28 mouse cellular contexts compared by ENCODE assay signal in genomic region chr16:20169071-20169470, GRCm38 (mm10). TPM values are rescaled to one million over a fixed set of nuclear protein-coding genes. Genes with fewer than 3 reads are reported as not detected.
DNase-seq lines count a peak whose midpoint lies in the region; ATAC-seq and TF ChIP-seq lines count a peak whose summit lies in the region.
"Had no signal": no experiment of that assay in that cellular context is flagged by ENCODE, and none has a peak within 500 bp of the region (broad histone marks: within the 10 kb centered on the region; RNA-seq: fewer than 3 reads in every experiment).

No protein-coding gene starts in this region.

- WGBS in hindbrain, postnatal 0 days: 79% methylated on average over 3 of the region's 3 CpGs
- WGBS in hindbrain, embryonic 11.5 days: 91% methylated on average over 3 of the region's 3 CpGs
- 82% methylated on average over 3 of the region's 3 CpGs for WGBS in midbrain, embryonic 15.5 days
- WGBS in midbrain, embryonic 16.5 days: 78% methylated on average over 3 of the region's 3 CpGs
- WGBS in liver, embryonic 12.5 days (ENCODE audit: insufficient replicate concordance): 80% methylated on average over 3 of the region's 3 CpGs
- 88% methylated on average over 3 of the region's 3 CpGs for WGBS in stomach, embryonic 15.5 days

- no peak overlapping the region for H3K9ac ChIP-seq in hindbrain, postnatal 0 days (replicated peaks; ENCODE audit: low read length)
- H3K9ac ChIP-seq in hindbrain, embryonic 11.5 days (ENCODE audit: low read depth, low read length): no peak overlapping the region
- no peak overlapping the region for H3K9ac ChIP-seq in midbrain, embryonic 15.5 days
- no peak overlapping the region for H3K9ac ChIP-seq in midbrain, embryonic 16.5 days (ENCODE audit: low read depth, low read length)
- H3K9ac ChIP-seq in liver, embryonic 12.5 days: 0 out of 2 replicates have a peak overlapping the region, but pooled peaks have one; percentile 36
- H3K9ac ChIP-seq in stomach, embryonic 15.5 days: no peak overlapping the region
- H3K9ac ChIP-seq: embryonic facial prominence, embryonic 15.5 days; forebrain, embryonic 12.5 days; heart, embryonic 15.5 days; hindbrain, embryonic 13.5 days; limb, embryonic 15.5 days; lung, embryonic 15.5 days; midbrain, embryonic 13.5 days; neural tube, embryonic 12.5 days had no signal

- H3K9me3 ChIP-seq in hindbrain, postnatal 0 days (ENCODE audit: low read length): no peaks in the 10 kb centered on the region
- H3K9me3 ChIP-seq in hindbrain, embryonic 11.5 days (ENCODE audit: control insufficient read depth, low read length): no peaks in the 10 kb centered on the region
- no peaks in the 10 kb centered on the region for H3K9me3 ChIP-seq in midbrain, embryonic 15.5 days
- 0 out of 2 replicates have a peak, but pooled peaks cover 2% of the 10 kb centered on the region for H3K9me3 ChIP-seq in midbrain, embryonic 16.5 days (replicated peaks; ENCODE audit: control insufficient read depth, low read length, poor library complexity, severe bottlenecking)
- no peaks in the 10 kb centered on the region for H3K9me3 ChIP-seq in liver, embryonic 12.5 days (replicated peaks)
- H3K9me3 ChIP-seq in stomach, embryonic 15.5 days: no peaks in the 10 kb centered on the region
- H3K9me3 ChIP-seq: embryonic facial prominence, embryonic 15.5 days; heart, embryonic 15.5 days; hindbrain, embryonic 13.5 days; limb, embryonic 15.5 days; lung, embryonic 15.5 days; megakaryocyte, embryonic 14.5 days; midbrain, embryonic 13.5 days; neural tube, embryonic 12.5 days had no signal

- no peaks in the 10 kb centered on the region for H3K27me3 ChIP-seq in hindbrain, postnatal 0 days (ENCODE audit: insufficient read depth, low read length)
- no peaks in the 10 kb centered on the region for H3K27me3 ChIP-seq in hindbrain, embryonic 11.5 days (ENCODE audit: control insufficient read depth, insufficient read depth, low read length)
- H3K27me3 ChIP-seq in midbrain, embryonic 15.5 days (replicated peaks): no peaks in the 10 kb centered on the region
- no peaks in the 10 kb centered on the region for H3K27me3 ChIP-seq in midbrain, embryonic 16.5 days (ENCODE audit: control insufficient read depth, insufficient read depth, low read depth, low read length)
- no peaks in the 10 kb centered on the region for H3K27me3 ChIP-seq in liver, embryonic 12.5 days (replicated peaks)
- H3K27me3 ChIP-seq in stomach, embryonic 15.5 days (replicated peaks): no peaks in the 10 kb centered on the region
- H3K27me3 ChIP-seq: embryonic facial prominence, embryonic 15.5 days; forebrain, embryonic 12.5 days; heart, embryonic 15.5 days; hindbrain, embryonic 13.5 days; limb, embryonic 15.5 days; lung, embryonic 15.5 days; megakaryocyte, embryonic 14.5 days; midbrain, embryonic 13.5 days; neural tube, embryonic 12.5 days had no signal

- no peak for ATAC-seq in hindbrain, postnatal 0 days
- ATAC-seq in hindbrain, embryonic 11.5 days (ENCODE audit: low FRiP score): no peak
- ATAC-seq in midbrain, embryonic 15.5 days (replicated peaks): 0 out of 2 replicates have a peak, but pooled peaks have one; percentile 33
- ATAC-seq in midbrain, embryonic 16.5 days: no peak
- no peak; the same call in 1 of the 2 replicates for ATAC-seq in liver, embryonic 12.5 days
- no peak for ATAC-seq in stomach, embryonic 15.5 days (ENCODE audit: insufficient read depth, low FRiP score, low read depth)
- ATAC-seq: CD4-positive, CD25-positive, alpha-beta regulatory T cell, adult 4 months; inflammation-experienced regulatory T-cells, adult 6 months had no signal

- TF ChIP-seq CTCF in hindbrain, postnatal 0 days (IDR thresholded peaks at IDR 0.05; ENCODE audit: low read depth): no peak

- no peak overlapping the region for H3K4me2 ChIP-seq in hindbrain, postnatal 0 days (ENCODE audit: low read depth, low read length)
- no peak overlapping the region for H3K4me2 ChIP-seq in hindbrain, embryonic 11.5 days (replicated peaks; ENCODE audit: low read depth, low read length)
- no peak overlapping the region for H3K4me2 ChIP-seq in midbrain, embryonic 15.5 days
- no peak overlapping the region for H3K4me2 ChIP-seq in midbrain, embryonic 16.5 days (ENCODE audit: low read length)
- peak overlapping the region; percentile 38; the same call in 1 of the 2 replicates for H3K4me2 ChIP-seq in liver, embryonic 12.5 days
- no peak overlapping the region for H3K4me2 ChIP-seq in stomach, embryonic 15.5 days
- H3K4me2 ChIP-seq: embryonic facial prominence, embryonic 15.5 days; forebrain, embryonic 12.5 days; heart, embryonic 15.5 days; hindbrain, embryonic 13.5 days; limb, embryonic 15.5 days; lung, embryonic 15.5 days; midbrain, embryonic 13.5 days; neural tube, embryonic 12.5 days had no signal

- H3K27ac ChIP-seq in hindbrain, postnatal 0 days: peak overlapping the region; percentile 68
- H3K27ac ChIP-seq in hindbrain, embryonic 11.5 days (ENCODE audit: low read depth, low read length): no peak overlapping the region
- H3K27ac ChIP-seq in midbrain, embryonic 15.5 days: 0 out of 2 replicates have a peak overlapping the region, but pooled peaks have one; percentile 1
- H3K27ac ChIP-seq in midbrain, embryonic 16.5 days (ENCODE audit: low read length): no peak overlapping the region
- peak overlapping the region; percentile 72 for H3K27ac ChIP-seq in liver, embryonic 12.5 days
- H3K27ac ChIP-seq in stomach, embryonic 15.5 days: peak overlapping the region; percentile 37; the same call in 1 of the 2 replicates
- H3K27ac ChIP-seq: embryonic facial prominence, embryonic 10.5 days; embryonic facial prominence, embryonic 15.5 days; forebrain, embryonic 12.5 days; heart, embryonic 15.5 days; hindbrain, embryonic 13.5 days; limb, embryonic 10.5 days; limb, embryonic 15.5 days; lung, embryonic 15.5 days; midbrain, embryonic 13.5 days; neural tube, embryonic 12.5 days had no signal

- H3K36me3 ChIP-seq in hindbrain, postnatal 0 days (ENCODE audit: insufficient read depth, low read length): peaks cover 37% of the 10 kb centered on the region
- H3K36me3 ChIP-seq in hindbrain, embryonic 11.5 days (ENCODE audit: control insufficient read depth, insufficient read depth, low read length): peaks cover 7% of the 10 kb centered on the region; the same call in 1 of the 2 replicates
- peaks cover 56% of the 10 kb centered on the region for H3K36me3 ChIP-seq in midbrain, embryonic 15.5 days (replicated peaks)
- H3K36me3 ChIP-seq in midbrain, embryonic 16.5 days (ENCODE audit: control insufficient read depth, insufficient read depth, low read length): peaks cover 23% of the 10 kb centered on the region
- H3K36me3 ChIP-seq in liver, embryonic 12.5 days: peaks cover 84% of the 10 kb centered on the region
- peaks cover 48% of the 10 kb centered on the region for H3K36me3 ChIP-seq in stomach, embryonic 15.5 days

- H3K4me1 ChIP-seq in hindbrain, postnatal 0 days (ENCODE audit: insufficient read depth, low read length): no peaks in the 10 kb centered on the region
- no peaks in the 10 kb centered on the region for H3K4me1 ChIP-seq in hindbrain, embryonic 11.5 days (replicated peaks; ENCODE audit: control insufficient read depth, insufficient read depth, low read length)
- no peaks in the 10 kb centered on the region for H3K4me1 ChIP-seq in midbrain, embryonic 15.5 days
- H3K4me1 ChIP-seq in midbrain, embryonic 16.5 days (ENCODE audit: control insufficient read depth, insufficient read depth, low read length): no peaks in the 10 kb centered on the region
- peaks cover 22% of the 10 kb centered on the region for H3K4me1 ChIP-seq in liver, embryonic 12.5 days
- H3K4me1 ChIP-seq in stomach, embryonic 15.5 days: no peaks in the 10 kb centered on the region
- H3K4me1 ChIP-seq: embryonic facial prominence, embryonic 10.5 days; embryonic facial prominence, embryonic 15.5 days; forebrain, embryonic 12.5 days; hindbrain, embryonic 13.5 days; limb, embryonic 10.5 days; limb, embryonic 15.5 days; lung, embryonic 15.5 days; midbrain, embryonic 13.5 days; neural tube, embryonic 12.5 days had no signal

- no peak overlapping the region for H3K4me3 ChIP-seq in hindbrain, postnatal 0 days (ENCODE audit: low read length)
- H3K4me3 ChIP-seq in hindbrain, embryonic 11.5 days (ENCODE audit: low read depth, low read length): no peak overlapping the region
- no peak overlapping the region for H3K4me3 ChIP-seq in midbrain, embryonic 15.5 days
- H3K4me3 ChIP-seq in midbrain, embryonic 16.5 days (ENCODE audit: low read depth, low read length): no peak overlapping the region
- H3K4me3 ChIP-seq in liver, embryonic 12.5 days: no peak overlapping the region
- no peak overlapping the region for H3K4me3 ChIP-seq in stomach, embryonic 15.5 days (replicated peaks)
- H3K4me3 ChIP-seq: embryonic facial prominence, embryonic 10.5 days; embryonic facial prominence, embryonic 15.5 days; forebrain, embryonic 12.5 days; heart, embryonic 15.5 days; hindbrain, embryonic 13.5 days; limb, embryonic 10.5 days; limb, embryonic 15.5 days; lung, embryonic 15.5 days; megakaryocyte, embryonic 14.5 days; midbrain, embryonic 13.5 days; neural tube, embryonic 12.5 days had no signal

- DNase-seq in hindbrain, postnatal 0 days (ENCODE audit: low spot score): no peak
- no peak for DNase-seq in hindbrain, embryonic 11.5 days (ENCODE audit: low spot score)
- no peak for DNase-seq in cerebellum, postnatal 25 days
- no peak for DNase-seq in frontal cortex, postnatal 14 days (ENCODE audit: low spot score in 2 of 2)
- DNase-seq: adrenal gland, adult 2 months; adrenal gland, postnatal 36 days; cerebellum, adult 18-20 months; cerebellum, postnatal 10 days; kidney, adult 11 months; layer of hippocampus, postnatal 36 days; right cerebral cortex, postnatal 4 days had no signal

RNA-seq across cellular contexts. Expression of gene Yeats2, which starts 28.2 kb away (rescaled TPM):
- total RNA-seq in hindbrain, postnatal 0 days (2014; rRNA removed): 43.6 and 48.6 TPM in 2 replicates
- polyA plus RNA-seq in hindbrain, postnatal 0 days (2015; fragmentation: Nextera tagmentation; extraction: Ambion mirVana): 11.1 and 11.4 TPM in 2 replicates
- polyA plus RNA-seq in hindbrain, embryonic 11.5 days (2014; fragmentation: Nextera tagmentation; extraction: Ambion mirVana): 31.1 and 32.8 TPM in 2 replicates
- polyA plus RNA-seq in midbrain, embryonic 15.5 days (2015; fragmentation: Nextera tagmentation; extraction: Ambion mirVana): 24.0 and 26.3 TPM in 2 replicates
- polyA plus RNA-seq in midbrain, embryonic 16.5 days (2015; fragmentation: Nextera tagmentation; extraction: Ambion mirVana): 18.6 and 21.8 TPM in 2 replicates
- 13.8 and 14.0 TPM in 2 replicates for polyA plus RNA-seq in liver, embryonic 12.5 days (2016; fragmentation: Nextera tagmentation; extraction: Ambion mirVana)
- 24.9 and 30.9 TPM in 2 replicates for polyA plus RNA-seq in stomach, embryonic 15.5 days (2015; fragmentation: Nextera tagmentation; extraction: Ambion mirVana)

Comparison
In these comparisons a context has a peak if more than half of its experiments do, and no peak if none do; other contexts are left out.
1. H3K27ac ChIP-seq: peak in hindbrain, postnatal 0 days (single experiment), midbrain, embryonic 15.5 days (single experiment), liver, embryonic 12.5 days (single experiment) and stomach, embryonic 15.5 days (single experiment); none in hindbrain, embryonic 11.5 days (single experiment) and midbrain, embryonic 16.5 days (single experiment).